Mouse (Mus musculus): Measurements from ENCODE around the gene Mfng.

Mfng gene

GRCm38 (mm10) chr15:78755966-78756725, 17.1 kb downstream of the Mfng start:
- no peak for DNase-seq (ENCODE audit: low spot score in 2 of 2)

DNA sequence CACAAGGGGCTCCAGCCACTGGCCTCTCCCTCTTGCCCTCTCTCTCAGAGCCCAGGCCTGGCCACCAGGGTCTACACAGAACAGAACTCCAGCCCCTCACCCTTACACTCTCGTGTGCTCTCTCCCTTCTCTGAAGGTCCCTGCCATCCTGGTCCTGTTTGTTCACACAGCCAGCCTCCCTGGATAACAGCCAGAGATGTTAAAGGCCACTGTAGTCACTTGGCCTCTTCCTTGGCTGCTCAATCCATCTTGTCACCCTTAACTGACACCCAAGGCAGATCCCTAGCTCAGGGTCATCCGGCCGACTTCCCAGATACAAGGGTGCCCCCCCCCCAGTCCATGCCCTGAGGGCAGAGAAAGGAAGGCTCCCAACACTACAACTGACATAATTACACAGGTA, 18.0 kb downstream of the Mfng start:
- DNase-seq (ENCODE audit: low spot score in 2 of 2), result no peak

GRCm38 (mm10) chr15:78754144-78754543, 19.1 kb downstream of the Mfng start:
- DNase-seq (ENCODE audit: low spot score in 2 of 2), result no peak

GRCm38 (mm10) chr15:78752991-78753390, 20.3 kb downstream of the Mfng start:
- DNase-seq (ENCODE audit: low spot score in 2 of 2), result no peak

GRCm38 (mm10) chr15:78750608-78751350, 22.5 kb downstream of the Mfng start:
- no peak for DNase-seq (ENCODE audit: low spot score in 2 of 2)

GRCm38 (mm10) chr15:78749855-78750254, 23.4 kb downstream of the Mfng start:
- DNase-seq (ENCODE audit: low spot score in 2 of 2), result no peak

GRCm38 (mm10) chr15:78744206-78744605, 29.1 kb downstream of the Mfng start:
- DNase-seq (ENCODE audit: low spot score in 2 of 2), result peak; percentile 89 to 90

DNA sequence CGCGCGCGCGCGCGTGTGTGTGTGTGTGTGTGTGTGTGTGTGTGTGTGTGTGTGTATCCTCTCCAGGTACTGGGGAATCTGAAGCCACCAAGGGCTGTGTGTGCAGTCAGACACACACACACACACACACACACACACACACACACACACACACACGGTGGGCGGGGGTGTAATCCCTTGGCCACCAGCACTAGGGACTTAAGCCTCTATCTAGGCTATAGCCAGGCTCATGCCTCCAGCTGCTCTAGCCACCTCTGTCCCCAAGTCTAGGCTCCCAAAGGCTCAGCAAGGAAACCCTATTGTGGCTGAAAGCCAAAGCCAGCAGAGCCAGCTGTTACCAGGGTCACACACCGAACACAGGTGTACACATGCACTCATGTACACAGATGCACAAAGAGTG, 30.4 kb downstream of the Mfng start:
- no peak for DNase-seq (ENCODE audit: low spot score in 2 of 2)

- no peak for DNase-seq (ENCODE audit: low spot score in 2 of 2)
These were observed 32.6 kb downstream of the Mfng start for GRCm38 (mm10) chr15:78740662-78741061.

- DNase-seq (ENCODE audit: low spot score in 2 of 2), result no peak
These were observed 36.1 kb downstream of the Mfng start for GRCm38 (mm10) chr15:78737146-78737545.

- DNase-seq (ENCODE audit: low spot score in 2 of 2), result no peak
These were observed 36.6 kb downstream of the Mfng start for GRCm38 (mm10) chr15:78736681-78737100.

DNA sequence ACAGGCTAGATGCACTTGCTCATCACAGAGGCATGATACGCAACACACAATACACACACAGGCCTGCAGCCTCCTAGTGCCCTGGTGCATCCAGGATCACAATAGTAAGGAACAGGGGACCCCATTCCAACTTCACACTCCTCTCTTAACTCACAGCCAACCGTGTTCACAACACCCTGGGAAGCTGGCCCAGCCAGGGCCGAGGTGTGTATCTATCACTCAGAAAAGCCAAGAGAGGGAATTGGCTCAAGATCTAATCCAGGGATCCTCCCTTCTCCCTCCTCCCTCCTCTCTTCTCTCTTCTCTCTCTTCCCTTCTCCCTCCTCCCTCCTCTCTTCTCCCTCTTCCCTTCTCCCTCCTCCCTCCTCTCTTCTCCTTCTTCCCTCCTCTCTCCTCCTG, 37.1 kb downstream of the Mfng start:
- DNase-seq (ENCODE audit: low spot score in 2 of 2), result no peak

DNA sequence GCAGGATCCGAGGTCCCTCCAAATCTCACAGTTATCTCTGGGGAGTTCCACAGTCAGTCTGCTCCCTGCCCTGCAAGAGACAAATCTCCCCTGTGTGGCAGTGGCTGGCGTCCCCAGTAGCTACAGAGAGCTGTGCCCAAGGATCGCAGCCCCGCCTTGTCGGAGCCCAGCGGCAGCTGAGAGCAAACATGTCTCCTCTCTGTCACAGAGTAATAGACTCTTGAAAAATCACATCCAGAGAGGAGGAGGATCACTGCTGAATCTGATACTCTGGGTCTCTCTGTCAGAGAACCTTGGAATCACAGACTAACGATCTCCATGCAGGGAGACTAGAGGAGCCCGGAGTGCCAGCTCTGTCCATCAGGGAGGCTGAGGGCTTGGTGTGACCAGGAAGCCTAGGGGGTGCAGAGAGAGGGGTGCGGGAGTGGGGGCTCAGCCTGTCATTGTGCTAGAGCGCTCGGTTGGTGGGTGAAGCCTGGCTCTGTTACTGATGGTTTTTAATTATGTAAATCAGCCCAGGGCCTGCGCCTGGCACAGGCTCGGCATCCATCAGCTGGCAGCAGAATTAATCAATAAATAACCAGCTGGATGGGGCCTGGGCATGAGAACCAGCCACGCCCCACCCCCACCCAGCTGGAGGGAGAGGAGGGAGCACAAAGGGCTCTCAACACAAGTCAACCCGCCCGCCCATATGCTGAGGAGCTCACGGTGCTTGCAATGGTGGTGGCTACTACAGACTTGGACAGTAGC, 37.7 kb downstream of the Mfng start:
- no peak for DNase-seq (ENCODE audit: low spot score in 2 of 2)

- no peak for DNase-seq (ENCODE audit: low spot score in 2 of 2)
These were observed 41.4 kb downstream of the Mfng start for GRCm38 (mm10) chr15:78731830-78732229.

- DNase-seq (ENCODE audit: low spot score in 2 of 2), result no peak
These were observed 42.8 kb downstream of the Mfng start for GRCm38 (mm10) chr15:78730315-78731049.

DNA sequence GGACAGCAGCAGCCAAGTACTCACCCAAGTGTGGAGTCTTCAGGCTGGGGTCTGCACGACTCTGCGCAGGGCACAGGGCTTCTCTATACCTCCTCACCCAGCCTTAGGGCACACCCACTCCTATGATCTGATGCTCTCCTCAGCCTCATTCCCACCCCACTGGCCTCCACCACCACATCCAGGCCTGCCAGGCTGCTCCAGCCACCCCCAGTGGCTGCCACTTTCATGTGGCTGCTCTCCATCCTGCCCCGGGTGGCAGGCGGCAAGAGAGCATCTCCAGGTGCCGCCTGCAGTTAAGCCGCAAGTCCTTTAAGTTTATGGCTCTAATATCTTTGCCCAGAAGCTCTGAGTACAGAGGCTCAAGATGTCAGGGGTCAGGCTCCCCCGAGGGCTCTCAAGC, 46.6 kb downstream of the Mfng start:
- no peak for DNase-seq (ENCODE audit: low spot score in 2 of 2)

GRCm38 (mm10) chr15:78720532-78720931, 52.7 kb downstream of the Mfng start:
- no peak for DNase-seq (ENCODE audit: low spot score in 2 of 2)

DNA sequence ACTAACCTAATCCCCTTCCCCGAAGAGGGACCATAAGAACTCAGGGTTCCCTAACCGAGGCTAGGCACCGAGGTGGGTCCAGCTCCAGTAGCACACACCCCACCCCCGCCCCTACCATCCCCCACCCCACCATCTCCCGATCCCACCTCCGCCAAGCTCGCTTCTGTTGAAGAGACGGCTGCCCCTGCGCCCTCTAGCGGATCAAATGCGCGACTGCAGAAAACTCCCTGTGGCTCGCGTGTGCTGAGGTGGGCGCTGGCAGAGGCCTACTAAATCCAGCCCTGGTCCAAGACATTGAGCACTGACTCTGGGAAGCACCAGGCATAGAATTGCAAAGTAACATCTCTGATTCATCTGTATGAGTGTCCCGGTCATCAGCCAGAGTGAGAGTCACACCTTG, 53.2 kb downstream of the Mfng start:
- peak; percentile 80 to 81 for DNase-seq (ENCODE audit: low spot score in 2 of 2)

DNA sequence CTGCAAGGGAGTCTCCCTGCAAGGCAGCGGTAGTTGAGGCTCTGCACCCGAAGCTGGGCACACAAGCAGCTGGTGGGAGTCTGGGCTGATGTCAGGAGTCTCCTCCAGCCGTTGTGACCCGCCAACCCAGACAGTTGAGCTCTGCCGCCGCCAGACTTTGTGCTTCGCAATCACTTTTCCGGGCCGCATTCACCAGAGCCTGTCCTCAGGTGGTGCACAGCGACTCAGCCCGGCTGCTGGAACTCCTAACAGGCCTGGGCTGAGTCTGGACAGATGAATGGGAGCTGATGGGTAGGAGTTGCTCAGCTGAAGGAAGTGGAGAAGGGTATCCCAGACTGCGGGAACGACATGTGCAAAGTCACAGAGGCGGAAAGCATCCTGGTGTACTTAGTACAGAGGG, 53.9 kb downstream of the Mfng start:
- peak in 1 of 2 experiments; percentile 49 for DNase-seq (ENCODE audit: low spot score in 2 of 2)

- DNase-seq (ENCODE audit: low spot score in 2 of 2), result peak; percentile 70 to 78
These were observed 54.7 kb downstream of the Mfng start, which contains the start of gene Elfn2 for GRCm38 (mm10) chr15:78718290-78719250. Elfn2 (minus strand) TSS chr15:78718771.
